Mouse (Mus musculus): ENCODE data around the gene Apon. TPM values are rescaled to one million over a fixed set of nuclear protein-coding genes. Genes with fewer than 3 reads are reported as not detected.

Gene Apon
- polyA plus RNA-seq (2012; rRNA removed; ENCODE audit: low replicate concordance) = not detected in 2 replicates

DNA sequence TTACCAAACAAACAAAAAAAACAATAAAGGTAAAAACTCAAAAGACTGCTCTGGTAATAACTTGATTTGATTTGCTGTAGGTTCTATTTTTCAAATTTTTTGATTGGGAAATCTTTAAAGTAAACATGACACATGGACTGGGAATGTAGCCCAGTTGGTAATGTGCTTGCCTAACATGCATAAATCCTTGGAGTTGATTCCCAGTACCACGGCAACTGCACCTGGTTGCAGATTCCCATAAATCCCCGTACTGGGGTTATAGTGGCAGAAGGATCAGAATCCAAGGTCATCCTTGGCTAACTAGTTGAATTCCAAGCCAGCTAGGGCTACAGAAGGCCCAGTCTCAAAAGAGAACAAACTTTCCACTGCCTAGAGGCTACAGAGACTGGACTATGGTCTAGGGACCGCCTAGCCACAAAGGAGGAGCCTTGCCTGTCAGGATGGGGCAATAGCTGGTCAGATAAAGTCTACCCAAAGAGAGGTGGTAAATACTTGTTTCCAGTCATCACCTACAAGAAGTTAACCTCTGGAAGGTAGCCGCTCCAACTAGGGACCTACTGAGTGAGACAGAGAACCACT lies at the start of gene Apon:
TSS of gene Apon (plus strand) at position 420 of the 579 bp plus-strand sequence.

DNA sequence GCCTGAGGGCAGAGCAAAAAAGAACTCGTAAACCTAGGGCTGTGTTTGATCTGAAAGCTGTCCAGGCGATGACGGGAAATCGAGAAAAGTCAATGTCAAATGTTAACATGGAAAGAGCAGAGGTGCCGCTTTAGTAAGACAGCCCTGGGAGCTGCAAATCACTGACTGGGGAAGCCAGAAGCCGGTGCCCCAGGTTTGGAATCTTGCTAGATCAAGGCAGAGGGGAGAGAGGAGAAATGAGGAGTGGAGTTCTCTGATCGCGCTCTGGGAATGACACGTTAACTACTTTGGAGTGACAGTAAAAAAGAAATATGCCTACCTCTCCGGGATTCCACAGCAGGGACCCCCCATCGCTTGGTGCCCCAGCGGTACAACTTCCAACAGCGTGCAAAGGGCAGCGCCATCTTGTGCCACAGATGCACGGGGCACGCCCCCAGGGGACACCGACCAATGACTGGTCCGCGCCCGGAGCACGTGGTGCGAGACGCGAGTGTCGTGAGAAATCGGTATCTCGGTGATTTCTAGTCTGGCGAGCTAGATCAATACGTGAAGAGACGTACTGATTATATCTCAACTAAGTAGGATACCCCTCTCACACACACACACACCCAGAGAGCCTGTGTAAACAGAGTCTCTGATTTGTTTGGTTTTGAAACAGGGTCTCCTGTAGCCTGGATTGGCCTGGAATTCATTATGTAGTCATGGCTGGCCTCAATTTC lies 42.3 kb upstream of the Apon start, which contains the start of gene Spryd4:
TSS of gene Spryd4 (minus strand) at position 418 of the 719 bp plus-strand sequence.

DNA sequence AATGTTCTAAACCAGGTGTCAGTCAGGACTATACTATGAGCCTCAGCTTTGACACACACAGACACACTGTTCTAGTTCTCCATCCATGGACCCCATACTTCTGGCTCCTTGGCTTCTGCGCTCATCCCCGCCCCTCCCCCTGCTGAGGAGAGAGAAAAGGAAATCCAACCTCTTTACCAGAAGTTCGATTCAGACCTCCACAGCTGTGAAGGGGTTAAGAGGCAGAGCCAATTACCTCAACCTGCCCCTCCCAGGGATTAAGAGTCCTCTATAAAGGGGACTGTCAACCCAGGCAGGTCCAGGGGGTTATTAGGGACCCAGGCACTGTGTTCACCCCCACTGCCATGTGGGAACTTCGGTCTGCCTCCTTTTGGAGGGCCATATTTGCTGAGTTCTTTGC lies 28.4 kb upstream of the Apon start, which contains the start of gene Mip:
TSS of gene Mip (plus strand) at position 301 of the 400 bp plus-strand sequence.

DNA sequence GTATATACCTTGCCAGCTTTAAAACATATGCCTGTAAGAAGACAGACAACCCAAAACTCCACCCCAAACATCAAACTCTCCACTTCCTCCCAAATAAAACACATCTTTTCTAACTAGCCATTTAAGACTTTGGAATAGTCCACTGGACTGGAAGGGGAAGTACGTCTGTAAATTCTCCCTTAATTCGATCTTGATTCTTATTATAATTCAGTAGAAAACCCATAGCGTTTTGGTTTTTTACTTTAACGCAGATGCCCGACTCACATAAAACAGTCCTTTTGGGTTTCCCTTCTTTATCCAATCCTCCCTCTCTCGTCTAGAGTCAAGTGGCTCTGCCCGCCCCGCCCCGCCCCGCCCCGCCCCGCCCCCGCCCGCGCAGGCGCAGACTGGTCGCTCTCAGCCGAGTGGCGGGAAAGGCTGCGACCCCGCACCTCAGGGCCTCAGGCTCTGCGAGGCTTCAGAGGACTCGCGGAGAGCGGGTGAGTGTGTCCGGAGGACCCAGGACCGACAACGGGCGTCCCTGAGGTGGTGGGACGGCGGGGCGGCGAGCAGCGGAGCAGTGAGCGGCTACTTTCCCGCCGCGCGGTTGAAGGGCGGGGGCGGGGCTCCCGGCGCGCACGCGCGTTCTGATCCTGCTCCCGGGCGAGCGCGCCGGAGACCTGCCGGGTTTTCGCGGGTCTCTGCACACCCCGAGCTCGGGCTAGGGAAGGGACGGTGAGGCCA lies 22.0 kb upstream of the Apon start, which contains the start of gene Timeless:
TSS of gene Timeless (plus strand) at position 369 of the 723 bp plus-strand sequence.

DNA sequence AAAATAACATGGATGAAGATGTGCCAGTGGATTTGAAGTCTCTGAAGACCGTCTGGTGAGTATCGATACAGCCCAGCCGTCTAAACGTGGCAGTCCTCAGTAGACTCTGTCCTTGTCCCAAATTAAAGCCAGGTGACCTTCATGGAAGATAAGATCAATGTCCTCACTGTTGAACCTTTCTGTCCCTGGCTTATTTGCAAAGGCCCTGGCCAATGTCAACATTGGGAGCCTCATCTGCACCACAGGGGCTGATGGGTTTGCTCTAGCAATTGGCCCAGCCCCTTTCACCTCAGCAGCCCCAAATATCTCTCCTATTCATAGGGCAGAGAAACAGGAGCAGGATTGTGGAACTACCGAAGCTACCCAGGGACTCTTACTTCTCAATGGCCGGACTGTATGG lies 14.5 kb downstream of the Apon start, which contains the start of gene Apof:
TSS of gene Apof (plus strand) at position 301 of the 400 bp plus-strand sequence.

DNA sequence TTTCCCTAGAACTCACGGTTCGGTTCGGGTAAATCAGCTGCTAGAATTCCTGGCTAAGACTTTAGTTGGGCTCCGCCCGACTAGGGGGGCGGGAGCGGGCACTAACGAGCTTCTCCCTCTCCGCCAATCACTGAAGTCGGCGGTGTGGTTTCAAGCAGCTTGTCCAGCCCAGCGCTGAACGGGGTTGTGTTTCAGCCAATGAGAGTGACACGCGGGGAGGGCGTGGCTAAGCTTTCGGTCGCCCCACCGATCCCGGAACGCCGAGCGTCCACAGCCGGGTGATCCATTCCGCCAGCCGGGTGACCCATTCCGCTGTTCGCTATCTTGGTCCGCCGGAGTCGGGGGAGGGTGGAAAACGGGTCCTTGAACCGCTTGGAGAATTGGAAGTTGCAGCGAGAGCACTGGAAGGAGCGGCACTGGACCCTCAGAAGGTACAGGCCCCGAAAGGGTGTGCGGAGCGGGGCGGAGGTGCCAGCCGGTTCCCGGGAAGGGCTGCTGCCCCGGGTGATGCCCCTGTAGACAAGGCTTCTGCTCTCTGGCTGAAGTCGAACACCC lies 16.5 kb downstream of the Apon start, which contains the start of gene Stat2:
TSS of gene Stat2 (plus strand) at position 273 of the 555 bp plus-strand sequence.

DNA sequence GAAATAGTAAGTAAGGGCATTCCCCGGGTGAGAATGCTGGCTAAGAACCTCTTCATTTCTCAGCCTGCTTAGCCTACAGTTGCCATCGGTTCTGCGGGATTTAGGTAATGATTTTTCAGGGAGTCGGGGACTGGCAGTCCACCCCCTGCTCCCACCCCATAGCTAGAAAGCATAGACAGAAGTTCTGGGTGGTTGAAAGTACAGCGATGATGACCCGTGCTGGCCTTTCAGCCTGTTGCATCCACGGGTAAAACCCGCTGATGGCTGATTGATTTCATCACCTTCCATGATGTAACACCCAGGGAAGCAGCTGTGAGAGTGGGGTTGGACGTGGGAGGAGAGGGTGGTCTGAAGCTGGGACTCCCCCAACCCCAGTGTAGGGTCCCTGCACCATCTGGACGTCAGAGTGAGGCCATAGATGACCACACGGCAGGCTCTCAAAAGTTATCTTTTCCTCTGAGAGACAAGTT lies 44.8 kb downstream of the Apon start, which contains the start of gene Il23a:
TSS of gene Il23a (minus strand) at position 51 of the 470 bp plus-strand sequence.

DNA sequence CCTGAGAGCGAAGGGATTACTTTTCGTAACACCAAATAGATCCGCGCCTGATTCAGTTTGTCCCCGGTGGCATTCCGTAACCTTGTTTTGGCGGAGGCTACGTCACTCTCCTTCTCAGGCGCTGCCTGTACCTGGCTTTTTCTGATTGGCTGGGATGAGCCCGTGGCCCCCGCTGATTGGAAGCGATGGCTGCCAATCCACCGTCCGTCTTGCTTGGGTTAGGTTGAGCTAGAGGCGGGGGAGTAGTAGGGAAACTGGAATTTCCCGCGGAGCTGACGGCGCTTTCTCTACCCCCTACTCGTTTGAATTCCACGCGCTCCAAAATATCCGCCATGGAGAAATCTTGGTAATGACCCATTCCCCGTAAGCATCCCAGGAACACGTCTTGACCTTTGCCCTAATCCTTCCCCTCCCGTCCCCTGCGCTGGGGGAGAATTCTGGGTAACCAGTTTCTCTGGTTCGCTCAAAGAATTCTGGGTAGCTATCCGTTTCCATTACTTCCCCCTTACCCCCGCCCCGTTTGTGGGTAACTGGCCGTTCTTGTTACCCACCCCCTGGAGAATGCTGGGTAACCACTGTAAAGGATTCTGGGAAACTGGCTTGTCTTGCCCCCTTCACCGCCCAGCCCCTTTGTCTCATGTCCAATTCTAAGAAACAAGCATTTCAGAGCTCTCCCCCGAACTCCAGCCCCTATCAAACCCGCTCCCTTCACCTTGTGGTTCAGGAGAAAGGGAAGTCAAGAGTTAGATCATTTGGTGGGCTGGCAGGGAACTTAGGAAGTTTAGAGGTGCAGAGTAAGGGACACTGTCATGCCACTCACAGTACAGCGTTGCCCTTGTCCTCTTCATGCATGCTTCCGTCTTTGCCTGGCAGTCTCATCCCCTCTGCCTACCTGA lies 49.5 kb downstream of the Apon start, which contains the start of gene Pan2:
TSS of gene Pan2 (plus strand) at position 210 of the 896 bp plus-strand sequence.

Other genes with a start within 250 kb of the Apon start
- 33.8 and 58.5 TPM in 2 replicates for gene Hsd17b6, start 246.5 kb upstream of the Apon start, polyA plus RNA-seq (2012; rRNA removed; ENCODE audit: low replicate concordance)
- gene Prim1, start 238.9 kb upstream of the Apon start, polyA plus RNA-seq (2012; rRNA removed; ENCODE audit: low replicate concordance) = 0.87 and 1.6 TPM in 2 replicates
- 82.6 and 172 TPM in 2 replicates for gene Naca, start 218.5 kb upstream of the Apon start, polyA plus RNA-seq (2012; rRNA removed; ENCODE audit: low replicate concordance)
- gene Ptges3, start 195.1 kb upstream of the Apon start, polyA plus RNA-seq (2012; rRNA removed; ENCODE audit: low replicate concordance) = 37.4 and 83.8 TPM in 2 replicates
- gene Atp5b, start 170.8 kb upstream of the Apon start, polyA plus RNA-seq (2012; rRNA removed; ENCODE audit: low replicate concordance) = 6,260 and 7,330 TPM in 2 replicates
- gene Baz2a, start 162.5 kb upstream of the Apon start, polyA plus RNA-seq (2012; rRNA removed; ENCODE audit: low replicate concordance) = 18.9 and 20.4 TPM in 2 replicates
- 38.0 and 39.4 TPM in 2 replicates for gene Rbms2, start 73.8 kb upstream of the Apon start, polyA plus RNA-seq (2012; rRNA removed; ENCODE audit: low replicate concordance)
- gene Gls2, start 59.6 kb upstream of the Apon start, polyA plus RNA-seq (2012; rRNA removed; ENCODE audit: low replicate concordance) = 8.7 and 12.3 TPM in 2 replicates
- gene Spryd4, start 42.3 kb upstream of the Apon start, polyA plus RNA-seq (2012; rRNA removed; ENCODE audit: low replicate concordance) = 8.0 and 8.8 TPM in 2 replicates
- gene Mip, start 28.3 kb upstream of the Apon start, polyA plus RNA-seq (2012; rRNA removed; ENCODE audit: low replicate concordance) = not detected in 2 replicates
- 1.1 and 1.8 TPM in 2 replicates for gene Timeless, start 22.0 kb upstream of the Apon start, polyA plus RNA-seq (2012; rRNA removed; ENCODE audit: low replicate concordance)
- gene Apof, start 14.6 kb downstream of the Apon start, polyA plus RNA-seq (2012; rRNA removed; ENCODE audit: low replicate concordance) = 0.07 TPM in 1 of 2 replicates, not detected in the other
- gene Stat2, start 16.5 kb downstream of the Apon start, polyA plus RNA-seq (2012; rRNA removed; ENCODE audit: low replicate concordance) = 14.9 and 17.8 TPM in 2 replicates
- 0.09 TPM in 1 of 2 replicates, not detected in the other for gene Il23a, start 44.7 kb downstream of the Apon start, polyA plus RNA-seq (2012; rRNA removed; ENCODE audit: low replicate concordance)
- gene Pan2, start 49.2 kb downstream of the Apon start, polyA plus RNA-seq (2012; rRNA removed; ENCODE audit: low replicate concordance) = 11.9 and 15.5 TPM in 2 replicates
- gene Cnpy2, start 68.4 kb downstream of the Apon start, polyA plus RNA-seq (2012; rRNA removed; ENCODE audit: low replicate concordance) = 19.5 and 28.4 TPM in 2 replicates
- 297 and 431 TPM in 2 replicates for gene Cs, start 83.6 kb downstream of the Apon start, polyA plus RNA-seq (2012; rRNA removed; ENCODE audit: low replicate concordance)
- 16.2 and 26.7 TPM in 2 replicates for gene Coq10a, start 114.9 kb downstream of the Apon start, polyA plus RNA-seq (2012; rRNA removed; ENCODE audit: low replicate concordance)
- 11.3 and 18.5 TPM in 2 replicates for gene Ankrd52, start 123.0 kb downstream of the Apon start, polyA plus RNA-seq (2012; rRNA removed; ENCODE audit: low replicate concordance)
- 340 and 495 TPM in 2 replicates for gene Slc39a5, start 147.1 kb downstream of the Apon start, polyA plus RNA-seq (2012; rRNA removed; ENCODE audit: low replicate concordance)
- gene Nabp2, start 157.4 kb downstream of the Apon start, polyA plus RNA-seq (2012; rRNA removed; ENCODE audit: low replicate concordance) = 23.4 and 29.3 TPM in 2 replicates
- gene Rnf41, start 157.6 kb downstream of the Apon start, polyA plus RNA-seq (2012; rRNA removed; ENCODE audit: low replicate concordance) = 10.0 and 17.7 TPM in 2 replicates
- 59.9 and 73.0 TPM in 2 replicates for gene Smarcc2, start 205.2 kb downstream of the Apon start, polyA plus RNA-seq (2012; rRNA removed; ENCODE audit: low replicate concordance)
- 505 and 720 TPM in 2 replicates for gene Myl6, start 240.0 kb downstream of the Apon start, polyA plus RNA-seq (2012; rRNA removed; ENCODE audit: low replicate concordance)
- 1.4 and 1.8 TPM in 2 replicates for gene Myl6b, start 244.6 kb downstream of the Apon start, polyA plus RNA-seq (2012; rRNA removed; ENCODE audit: low replicate concordance)